Mouse (Mus musculus) gonadal fat pad, adult 2 months (tissue): ENCODE measurements around the gene Lrrc75a. TPM values are rescaled to one million over a fixed set of nuclear protein-coding genes. Genes with fewer than 3 reads are reported as not detected.

ENCODE experiments used
- DNase-seq: peaks from one replicate; pipeline ENCODE4 v3.0.0-alpha.2; 2012; ENCODE audit warnings: low read depth
- polyA plus RNA-seq: library from polyadenylated mRNA; depleted of rRNA; stranded (reverse); fragments of >200 nt; gene quantifications from 2 replicates; pipeline ENCODE4 v1.2.3, GENCODE M21; 2012; rRNA removed

The Lrrc75a gene
- polyA plus RNA-seq, 1 experiment: 9.1 TPM

GRCm38 (mm10) chr11:62554934-62555517, 93.3 kb downstream of the Lrrc75a start:
- no peak for DNase-seq

Other genes starting within 250 kb of the Lrrc75a start
- gene Pigl, start 190.1 kb downstream of the Lrrc75a start, polyA plus RNA-seq: 8.5 and 10.0 TPM in 2 replicates
- 96.8 and 110 TPM in 2 replicates for gene Ncor1, start 190.0 kb downstream of the Lrrc75a start, polyA plus RNA-seq
- gene Cenpv, start 109.3 kb downstream of the Lrrc75a start, polyA plus RNA-seq: 24.3 and 25.0 TPM in 2 replicates
- 2,291 TPM in 2 replicates for gene Ubb, start 97.4 kb downstream of the Lrrc75a start, polyA plus RNA-seq
- 11.2 and 13.2 TPM in 2 replicates for gene Trpv2, start 74.0 kb downstream of the Lrrc75a start, polyA plus RNA-seq
- gene Mmgt2, start 141 bp upstream of the Lrrc75a start, polyA plus RNA-seq: 50.9 and 64.9 TPM in 2 replicates
- gene Zfp287, start 83.4 kb upstream of the Lrrc75a start, polyA plus RNA-seq: 1.5 and 1.6 TPM in 2 replicates
- gene Gm10428, start 104.6 kb upstream of the Lrrc75a start, polyA plus RNA-seq: not detected in 2 replicates
- gene Zfp286, start 140.9 kb upstream of the Lrrc75a start, polyA plus RNA-seq: 0.44 and 1.4 TPM in 2 replicates
- gene Trim16, start 171.7 kb upstream of the Lrrc75a start, polyA plus RNA-seq: 4.9 and 7.3 TPM in 2 replicates
- gene Fbxw10, start 198.5 kb upstream of the Lrrc75a start, polyA plus RNA-seq: 0.42 and 1.4 TPM in 2 replicates
- gene Tvp23b, start 230.9 kb upstream of the Lrrc75a start, polyA plus RNA-seq: 39.6 and 50.4 TPM in 2 replicates